Mouse (Mus musculus) intestine, postnatal 0 days (tissue): Measurements from ENCODE around the gene Gm45716. TPM values are rescaled to one million over a fixed set of nuclear protein-coding genes. Genes with fewer than 3 reads are reported as not detected.

Source experiments
- ATAC-seq: fragments of 200-750 bp; cut with Nextera tagmentation; 2 replicates; pipeline ENCODE4 v1.8.0; 2017; ENCODE audit warnings: mild to moderate bottlenecking, moderate TSS enrichment, moderate library complexity
- H3K27ac ChIP-seq: fragments of 300-500 bp; sonication (generic); 2 replicates; pipeline ENCODE4 v1.5.1; 2014; ENCODE audit warnings: mild to moderate bottlenecking, low read depth, low read length, moderate library complexity
- H3K27me3 ChIP-seq: fragments of 300-500 bp; sonication (generic); replicated peaks from 2 replicates; pipeline ENCODE4 v1.6.1; 2014; ENCODE audit warnings: low read length, mixed read lengths; ENCODE audit not compliant: control insufficient read depth, insufficient read depth
- H3K36me3 ChIP-seq: fragments of 300-500 bp; sonication (generic); 2 replicates; pipeline ENCODE4 v1.6.1; 2014; ENCODE audit warnings: mild to moderate bottlenecking, moderate library complexity; ENCODE audit not compliant: control insufficient read depth, insufficient read depth
- H3K4me1 ChIP-seq: fragments of 300-500 bp; sonication (generic); replicated peaks from 2 replicates; pipeline ENCODE4 v1.6.1; 2014; ENCODE audit warnings: antibody characterized with exemption, low read length, mixed read lengths; ENCODE audit not compliant: control insufficient read depth, insufficient read depth
- H3K4me2 ChIP-seq: fragments of 300-500 bp; sonication (generic); replicated peaks from 2 replicates; pipeline ENCODE4 v1.6.1; 2014; ENCODE audit warnings: low read depth, mild to moderate bottlenecking, moderate library complexity
- H3K4me3 ChIP-seq: fragments of 300-500 bp; sonication (generic); 2 replicates; pipeline ENCODE4 v1.5.1; 2014; ENCODE audit warnings: low read depth, low read length
- H3K9ac ChIP-seq: fragments of 300-500 bp; sonication (generic); 2 replicates; pipeline ENCODE4 v1.6.1; 2014; ENCODE audit warnings: mild to moderate bottlenecking, low read depth, low read length
- H3K9me3 ChIP-seq: fragments of 300-500 bp; sonication (generic); 2 replicates; pipeline ENCODE4 v1.6.1; 2016; ENCODE audit warnings: mixed run types; ENCODE audit not compliant: control insufficient read depth
- CTCF ChIP-seq: sonication (generic); IDR thresholded peaks from 2 replicates; pipeline ENCODE4 v1.5.1; 2016; ENCODE audit warnings: low read depth, mild to moderate bottlenecking, control low read depth, antibody characterized with exemption, moderate library complexity
- WGBS: fragments of 180-500 bp; shearing (Covaris S2); extraction: QIAGEN DNeasy Blood & Tissue Kit; methylation state at CpG from one replicate; pipeline ENCODE4 v1.1.7; 2014; 5-methylcytosine and 5-hydroxymethylcytosine counted together
- polyA plus RNA-seq: library from polyadenylated mRNA; unstranded; fragments of >200 nt; fragmentation: Nextera tagmentation; extraction: Ambion mirVana; gene quantifications from 2 replicates; pipeline ENCODE4 v1.2.1, GENCODE M21; 2015

Gene Gm45716
- polyA plus RNA-seq, 1 experiment from 2014 or later, result 23.9 TPM

- H3K4me2 ChIP-seq, result no peak overlapping the region
- no peak for TF ChIP-seq CTCF
- no peaks in the 10 kb centered on the region for H3K27me3 ChIP-seq
- 89% methylated on average over 6 of the region's 6 CpGs for WGBS
- H3K36me3 ChIP-seq, result no peaks in the 10 kb centered on the region
- no peak overlapping the region for H3K9ac ChIP-seq
- no peaks in the 10 kb centered on the region for H3K9me3 ChIP-seq
- H3K4me3 ChIP-seq, result no peak overlapping the region
- H3K27ac ChIP-seq, result no peak overlapping the region
- H3K4me1 ChIP-seq, result no peaks in the 10 kb centered on the region
- ATAC-seq, result no peak
Observed at GRCm38 (mm10) chr11:90286550-90287154, 99.2 kb downstream of the Gm45716 start.

DNA sequence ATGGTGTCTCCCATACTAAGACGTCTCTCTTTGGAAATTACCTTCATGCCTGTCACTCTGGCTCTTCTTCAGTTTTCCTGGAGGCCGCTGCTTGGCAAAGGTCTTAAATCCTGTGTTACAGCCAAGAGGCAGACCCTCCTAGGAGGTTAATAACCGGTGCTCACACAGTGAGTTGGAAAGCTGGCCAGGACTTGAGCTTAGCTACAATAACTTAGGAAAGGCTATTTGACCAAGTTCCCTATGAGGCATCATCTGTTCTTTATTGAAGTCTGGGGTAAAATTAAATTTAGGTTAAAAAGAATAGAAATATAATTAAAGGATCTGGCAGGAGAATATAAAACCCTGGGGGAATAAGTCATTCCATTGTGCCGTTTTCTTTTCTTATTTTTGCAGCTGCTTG, 103.7 kb downstream of the Gm45716 start:
- 70% methylated on average over 4 of the region's 4 CpGs for WGBS

GRCm38 (mm10) chr11:90292766-90293165, 105.3 kb downstream of the Gm45716 start:
- Histone ChIP-seq H3K9ac (no peak overlapping the region), H3K27ac (no peak overlapping the region), H3K36me3 (no peaks in the 10 kb centered on the region), H3K27me3 (no peaks in the 10 kb centered on the region), H3K4me2 (no peak overlapping the region), H3K9me3 (no peaks in the 10 kb centered on the region), H3K4me1 (no peaks in the 10 kb centered on the region), H3K4me3 (no peak overlapping the region)
- no peak for TF ChIP-seq CTCF
- ATAC-seq, result no peak

More for the DNA sequence above, 103.7 kb downstream of the Gm45716 start:
- Histone ChIP-seq H3K36me3 (no peaks in the 10 kb centered on the region), H3K27me3 (no peaks in the 10 kb centered on the region), H3K4me3 (no peak overlapping the region), H3K27ac (no peak overlapping the region), H3K9me3 (no peaks in the 10 kb centered on the region), H3K9ac (no peak overlapping the region), H3K4me1 (no peaks in the 10 kb centered on the region), H3K4me2 (no peak overlapping the region)
- TF ChIP-seq CTCF, result no peak
- ATAC-seq, result no peak

DNA sequence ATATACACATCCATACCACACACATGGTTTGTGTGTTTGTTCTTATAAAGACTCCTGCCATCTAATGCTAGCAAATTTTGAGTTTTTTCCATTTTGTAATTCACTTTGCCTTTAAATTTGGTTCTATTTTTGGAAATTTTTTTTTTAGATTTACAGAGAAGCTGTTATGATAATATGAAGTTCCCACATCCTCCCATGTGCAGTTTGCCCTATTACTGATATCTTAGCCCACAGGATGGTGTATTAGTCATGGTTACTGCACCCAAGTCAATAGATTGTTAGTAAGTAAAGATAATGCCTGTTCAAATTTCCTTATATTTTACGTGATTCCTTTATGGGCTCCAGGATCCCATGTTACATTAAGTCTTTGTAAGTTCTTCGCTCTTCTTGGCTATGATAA, 107.1 kb downstream of the Gm45716 start:
- no peak overlapping the region for H3K4me3 ChIP-seq
- no peak overlapping the region for H3K4me2 ChIP-seq
- 86% methylated on average over 2 of the region's 2 CpGs for WGBS
- no peak overlapping the region for H3K27ac ChIP-seq
- no peak for ATAC-seq
- no peaks in the 10 kb centered on the region for H3K4me1 ChIP-seq
- no peaks in the 10 kb centered on the region for H3K27me3 ChIP-seq
- no peak for TF ChIP-seq CTCF
- H3K9ac ChIP-seq, result no peak overlapping the region
- H3K36me3 ChIP-seq, result no peaks in the 10 kb centered on the region
- no peaks in the 10 kb centered on the region for H3K9me3 ChIP-seq

Other genes starting within 250 kb of the Gm45716 start
- gene Pctp, start 184.8 kb upstream of the Gm45716 start, polyA plus RNA-seq, result 10.5 TPM in 2 replicates
- gene Tmem100, start 157.3 kb upstream of the Gm45716 start, polyA plus RNA-seq, result 11.0 and 11.4 TPM in 2 replicates
- gene Mmd, start 61.8 kb downstream of the Gm45716 start, polyA plus RNA-seq, result 36.5 and 38.5 TPM in 2 replicates
- gene Hlf, start 203.2 kb downstream of the Gm45716 start, polyA plus RNA-seq, result 0.81 and 1.0 TPM in 2 replicates